Mouse (Mus musculus) kidney, embryonic 15.5 days (tissue): ENCODE data around the gene Msmo1. TPM values are rescaled to one million over a fixed set of nuclear protein-coding genes. Genes with fewer than 3 reads are reported as not detected.

Source experiments
- ATAC-seq: fragments of 200-750 bp; cut with Nextera tagmentation; replicated peaks from 2 replicates; pipeline ENCODE4 v1.8.0; 2017; ENCODE audit warnings: moderate TSS enrichment; ENCODE audit not compliant: low FRiP score
- H3K27ac ChIP-seq: fragments of 300-500 bp; sonication (generic); 2 replicates; pipeline ENCODE4 v1.5.1; 2015; ENCODE audit warnings: mild to moderate bottlenecking, inconsistent platforms
- H3K27me3 ChIP-seq: fragments of 300-500 bp; sonication (generic); 2 replicates; pipeline ENCODE4 v1.6.1; 2015; ENCODE audit warnings: inconsistent platforms
- H3K36me3 ChIP-seq: fragments of 300-500 bp; sonication (generic); 2 replicates; pipeline ENCODE4 v1.6.1; 2015; ENCODE audit warnings: inconsistent platforms
- H3K4me1 ChIP-seq: fragments of 300-500 bp; sonication (generic); 2 replicates; pipeline ENCODE4 v1.6.1; 2015; ENCODE audit warnings: inconsistent platforms
- H3K4me2 ChIP-seq: fragments of 300-500 bp; sonication (generic); 2 replicates; pipeline ENCODE4 v1.6.1; 2015; ENCODE audit warnings: moderate library complexity, mild to moderate bottlenecking, inconsistent platforms
- H3K4me3 ChIP-seq: fragments of 300-500 bp; sonication (generic); replicated peaks from 2 replicates; pipeline ENCODE4 v1.5.1; 2015; ENCODE audit warnings: mild to moderate bottlenecking, inconsistent platforms
- H3K9ac ChIP-seq: fragments of 300-500 bp; sonication (generic); 2 replicates; pipeline ENCODE4 v1.6.1; 2015; ENCODE audit warnings: mild to moderate bottlenecking, inconsistent platforms
- H3K9me3 ChIP-seq: fragments of 300-500 bp; sonication (generic); replicated peaks from 2 replicates; pipeline ENCODE4 v1.6.1; 2016; ENCODE audit warnings: inconsistent platforms
- WGBS: fragments of 180-500 bp; shearing (Covaris S2); methylation state at CpG from one replicate; pipeline ENCODE4 v1.1.7; 2015; ENCODE audit warnings: mixed read lengths; 5-methylcytosine and 5-hydroxymethylcytosine counted together
- polyA plus RNA-seq: library from polyadenylated mRNA; unstranded; fragments of >200 nt; fragmentation: Nextera tagmentation; extraction: Ambion mirVana; gene quantifications from 2 replicates; pipeline ENCODE4 v1.2.1, GENCODE M21; 2015

The Msmo1 gene
- polyA plus RNA-seq, 1 experiment from 2014 or later: 94.4 TPM

GRCm38 (mm10) chr8:64671937-64672336 lies 61.7 kb downstream of the Msmo1 start:
- H3K9me3 ChIP-seq: no peaks in the 10 kb centered on the region
- no peak overlapping the region for H3K9ac ChIP-seq
- ATAC-seq: no peak
- no peak overlapping the region for H3K4me3 ChIP-seq
- H3K36me3 ChIP-seq: no peaks in the 10 kb centered on the region
- H3K4me1 ChIP-seq: 0 out of 2 replicates have a peak, but pooled peaks cover 2% of the 10 kb centered on the region
- H3K27me3 ChIP-seq: no peaks in the 10 kb centered on the region
- 31% methylated on average over 1 of the region's 1 CpGs for WGBS
- no peak overlapping the region for H3K27ac ChIP-seq
- H3K4me2 ChIP-seq: no peak overlapping the region

Other genes starting within 250 kb of the Msmo1 start
- 75.0 and 80.8 TPM in 2 replicates for gene Cpe, start 40.7 kb downstream of the Msmo1 start, polyA plus RNA-seq
- 15.3 and 16.1 TPM in 2 replicates for gene Klhl2, start 116.2 kb upstream of the Msmo1 start, polyA plus RNA-seq
- 26.7 and 28.1 TPM in 2 replicates for gene Tmem192, start 213.4 kb upstream of the Msmo1 start, polyA plus RNA-seq